Mouse (Mus musculus) C2C12 (cell line): Measurements from ENCODE around the gene Mylk3.

Experiments
- CTCF ChIP-seq: IDR thresholded peaks from one replicate; pipeline ENCODE4 v1.5.1; 2011; ENCODE audit not compliant: control insufficient read depth, insufficient read depth, insufficient read length
- MYOG ChIP-seq: IDR thresholded peaks from one replicate; pipeline ENCODE4 v1.6.1; 2011; ENCODE audit not compliant: control insufficient read depth, insufficient read length; ENCODE audit errors: extremely low read depth
- USF1 ChIP-seq: IDR thresholded peaks from one replicate; pipeline ENCODE4 v1.6.1; 2011; ENCODE audit warnings: low read depth, mild to moderate bottlenecking, control low read depth, moderate library complexity

DNA sequence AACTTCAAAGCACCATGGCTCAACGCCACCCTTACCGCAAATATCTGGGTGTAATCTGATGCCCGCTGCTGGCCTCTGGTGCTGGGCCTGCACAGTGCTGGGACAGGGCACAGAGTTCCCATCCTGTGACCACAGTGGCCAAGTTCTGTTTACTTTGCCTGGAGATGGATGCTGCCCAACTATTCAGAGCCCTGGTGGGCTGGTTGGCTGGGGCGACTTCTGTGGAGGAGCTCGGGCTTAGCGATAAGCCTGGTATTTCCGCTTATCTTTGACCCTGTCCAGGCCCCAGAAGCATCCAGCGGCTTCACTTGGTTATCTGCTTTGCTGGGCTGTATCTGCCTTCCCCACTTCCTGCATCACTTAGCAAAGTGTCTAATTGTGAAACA lies 5.3 kb downstream of the Mylk3 start:
- no peak for TF ChIP-seq CTCF
- TF ChIP-seq USF1: no peak
- TF ChIP-seq MYOG: no peak
